9 mouse cellular contexts compared by ENCODE assay signal in the genomic region with DNA sequence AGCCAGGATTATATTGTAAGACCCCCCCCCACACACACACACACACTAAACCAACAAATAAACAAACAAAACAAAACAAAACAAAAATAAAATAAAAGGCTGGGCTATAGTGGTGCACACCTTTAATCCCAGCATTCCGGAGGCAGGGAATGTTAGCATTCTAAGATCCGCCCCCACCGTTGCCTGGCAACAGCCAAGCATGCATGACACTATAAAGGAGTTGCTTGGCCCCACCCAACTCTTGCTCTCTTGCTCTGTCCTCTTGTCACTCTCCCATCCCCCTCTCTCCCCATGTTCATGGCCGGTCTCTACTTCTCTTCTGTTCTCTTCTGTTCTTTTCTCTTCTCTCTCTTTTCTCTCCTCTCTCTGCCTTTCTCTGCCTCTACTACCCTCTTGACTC.
A peak's percentile ranks its signal among the peaks of the same experiment; 100 is the strongest.
DNase-seq lines count a peak whose midpoint lies in the region; ATAC-seq and TF ChIP-seq lines count a peak whose summit lies in the region.
"Had no signal": no experiment of that assay in that cellular context is flagged by ENCODE, and none has a peak within 500 bp of the region (broad histone marks: within the 10 kb centered on the region; RNA-seq: fewer than 3 reads in every experiment).

No protein-coding gene starts in this region.

- no peak for DNase-seq in testis, postnatal 10 days (ENCODE audit: low spot score)
- DNase-seq in testis, postnatal 14 days (ENCODE audit: low spot score) = peak; percentile 24
- no peak for DNase-seq in liver
- DNase-seq in layer of hippocampus, postnatal 36 days = no peak
- DNase-seq: heart, adult 18-20 months had no signal

- WGBS in forebrain, embryonic 12.5 days = 39% methylated on average over 4 of the region's 4 CpGs
- WGBS in kidney, embryonic 16.5 days = 52% methylated on average over 4 of the region's 4 CpGs

- TF ChIP-seq POLR2A in testis, adult 2 months (IDR thresholded peaks at IDR 0.05; ENCODE audit: control insufficient read depth, low read depth, low read length) = peak; percentile 70

- no peaks in the 10 kb centered on the region for H3K36me3 ChIP-seq in testis, adult 2 months (ENCODE audit: control insufficient read depth, insufficient read depth, low read length)
- no peaks in the 10 kb centered on the region for H3K36me3 ChIP-seq in forebrain, embryonic 12.5 days (replicated peaks)
- no peaks in the 10 kb centered on the region for H3K36me3 ChIP-seq in kidney, embryonic 16.5 days (ENCODE audit: insufficient read depth, low read length)

- ATAC-seq in forebrain, embryonic 12.5 days (ENCODE audit: low FRiP score) = peak; percentile 58; the same call in 1 of the 2 replicates
- peak; percentile 81 for ATAC-seq in kidney, embryonic 16.5 days (ENCODE audit: low FRiP score, low TSS enrichment)
- ATAC-seq in monocyte, adult 5-6 weeks (replicated peaks; ENCODE audit: insufficient number of reproducible peaks, low FRiP score, low TSS enrichment, poor library complexity, severe bottlenecking) = no peak

- H3K27me3 ChIP-seq in testis, adult 2 months (ENCODE audit: control insufficient read depth, insufficient read depth, low read length) = no peaks in the 10 kb centered on the region
- H3K27me3 ChIP-seq in forebrain, embryonic 12.5 days = no peaks in the 10 kb centered on the region
- H3K27me3 ChIP-seq in kidney, embryonic 16.5 days (ENCODE audit: insufficient read depth, low read length) = no peaks in the 10 kb centered on the region

- peak overlapping the region; percentile 76 for H3K4me3 ChIP-seq in testis, adult 2 months (ENCODE audit: control insufficient read depth, low read depth, low read length)
- no peak overlapping the region for H3K4me3 ChIP-seq in forebrain, embryonic 12.5 days (replicated peaks)
- no peak overlapping the region for H3K4me3 ChIP-seq in kidney, embryonic 16.5 days (ENCODE audit: low read length)

- H3K9ac ChIP-seq in forebrain, embryonic 12.5 days = no peak overlapping the region
- H3K9ac ChIP-seq in kidney, embryonic 16.5 days (replicated peaks; ENCODE audit: low read length) = no peak overlapping the region

- no peak overlapping the region; the same call in 1 of the 2 replicates for H3K27ac ChIP-seq in testis, adult 2 months (ENCODE audit: control insufficient read depth, insufficient read depth, low read depth, low read length)
- no peak overlapping the region for H3K27ac ChIP-seq in forebrain, embryonic 12.5 days
- H3K27ac ChIP-seq in kidney, embryonic 16.5 days (ENCODE audit: low read length) = no peak overlapping the region

- H3K4me2 ChIP-seq in forebrain, embryonic 12.5 days = no peak overlapping the region
- H3K4me2 ChIP-seq in kidney, embryonic 16.5 days (replicated peaks; ENCODE audit: low read depth, low read length) = no peak overlapping the region

- H3K4me1 ChIP-seq in testis, adult 2 months (ENCODE audit: control insufficient read depth, insufficient read depth, low read length) = peaks cover 6% of the 10 kb centered on the region
- H3K4me1 ChIP-seq in forebrain, embryonic 12.5 days = peaks cover 6% of the 10 kb centered on the region; the same call in 1 of the 2 replicates
- H3K4me1 ChIP-seq in kidney, embryonic 16.5 days (ENCODE audit: insufficient read depth, low read length) = 0 out of 2 replicates have a peak, but pooled peaks cover 11% of the 10 kb centered on the region

- no peak for TF ChIP-seq CTCF in testis, adult 2 months (IDR thresholded peaks at IDR 0.05; ENCODE audit: control insufficient read depth, insufficient read depth, insufficient replicate concordance, low read depth, low read length)

- no peaks in the 10 kb centered on the region for H3K9me3 ChIP-seq in forebrain, embryonic 12.5 days
- no peaks in the 10 kb centered on the region for H3K9me3 ChIP-seq in kidney, embryonic 16.5 days (ENCODE audit: low read length)
